Mouse (Mus musculus) ES-Bruce4 (cell line): ENCODE measurements around the gene Pak3. TPM values are rescaled to one million over a fixed set of nuclear protein-coding genes. Genes with fewer than 3 reads are reported as not detected.

Source experiments
- H3K27ac ChIP-seq: 2 replicates; pipeline ENCODE4 v1.5.1; 2012; ENCODE audit warnings: low read length, inconsistent platforms; ENCODE audit not compliant: insufficient read depth
- H3K27me3 ChIP-seq: 2 replicates; pipeline ENCODE4 v1.6.1; 2012; ENCODE audit warnings: mild to moderate bottlenecking, low read length, inconsistent platforms; ENCODE audit not compliant: control insufficient read depth, poor library complexity, insufficient read depth, severe bottlenecking
- H3K36me3 ChIP-seq: 2 replicates; pipeline ENCODE4 v1.6.1; 2012; ENCODE audit warnings: inconsistent platforms, mild to moderate bottlenecking, low read length, moderate library complexity; ENCODE audit not compliant: control insufficient read depth, poor library complexity, insufficient read depth, severe bottlenecking
- H3K4me1 ChIP-seq: one replicate; pipeline ENCODE4 v1.8.1; 2011; ENCODE audit warnings: low read length; ENCODE audit not compliant: control insufficient read depth, insufficient read depth
- H3K4me3 ChIP-seq: 2 replicates; pipeline ENCODE4 v1.5.1; 2011; ENCODE audit warnings: low read depth, mild to moderate bottlenecking, low read length
- H3K9ac ChIP-seq: 2 replicates; pipeline ENCODE4 v1.6.1; 2012; ENCODE audit warnings: low read depth, mild to moderate bottlenecking, inconsistent platforms; ENCODE audit not compliant: poor library complexity, severe bottlenecking
- H3K9me3 ChIP-seq: replicated peaks from 2 replicates; pipeline ENCODE4 v1.6.1; 2012; ENCODE audit warnings: mild to moderate bottlenecking, low read length, inconsistent platforms; ENCODE audit not compliant: control insufficient read depth, poor library complexity, insufficient read depth, severe bottlenecking
- CTCF ChIP-seq: IDR thresholded peaks from one replicate; pipeline ENCODE4 v1.8.1; 2011; ENCODE audit warnings: low read depth, low read length
- EP300 ChIP-seq: IDR thresholded peaks from 2 replicates; pipeline ENCODE4 v1.6.1; 2011; ENCODE audit warnings: low read depth, low read length; ENCODE audit not compliant: insufficient read depth
- POLR2A ChIP-seq: IDR thresholded peaks from one replicate; pipeline ENCODE4 v1.8.1; 2011; ENCODE audit warnings: low read length; ENCODE audit not compliant: insufficient read depth
- polyA plus RNA-seq: library from polyadenylated mRNA; stranded (reverse); fragments of >200 nt; gene quantifications from 2 replicates; pipeline ENCODE4 v1.2.4, GENCODE M21; 2011; ENCODE audit warnings: low read depth; ENCODE audit not compliant: missing spikeins, insufficient read depth, insufficient read length

The Pak3 gene
- polyA plus RNA-seq, 1 experiment: 3.1 TPM

DNA sequence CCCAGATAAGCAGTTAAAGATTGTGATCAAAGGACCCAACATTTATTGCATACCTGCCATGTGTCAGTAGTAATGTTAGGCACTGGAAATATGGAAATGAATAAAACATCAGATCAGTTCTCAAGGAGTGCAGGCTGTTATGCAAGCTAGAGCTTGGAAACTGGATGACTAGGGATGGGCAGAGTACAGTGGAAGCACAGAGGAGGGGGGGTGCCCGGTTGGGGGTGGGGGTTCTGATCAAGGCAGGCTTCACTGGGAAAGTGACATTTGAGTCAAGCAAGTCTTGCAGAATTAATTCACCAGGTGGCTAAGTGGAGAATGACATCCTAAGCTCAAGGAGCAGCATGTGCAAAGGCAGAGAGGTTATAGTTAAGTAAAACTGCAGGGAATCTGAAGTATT is 1.8 kb downstream of the Pak3 start:
- Histone ChIP-seq H3K27ac (no peak overlapping the region), H3K9me3 (no peaks in the 10 kb centered on the region), H3K4me3 (no peak overlapping the region), H3K27me3 (no peaks in the 10 kb centered on the region), H3K36me3 (no peaks in the 10 kb centered on the region), H3K9ac (no peak overlapping the region), H3K4me1 (no peaks in the 10 kb centered on the region)
- no peak for TF ChIP-seq POLR2A
- TF ChIP-seq CTCF: no peak
- no peak for TF ChIP-seq EP300

DNA sequence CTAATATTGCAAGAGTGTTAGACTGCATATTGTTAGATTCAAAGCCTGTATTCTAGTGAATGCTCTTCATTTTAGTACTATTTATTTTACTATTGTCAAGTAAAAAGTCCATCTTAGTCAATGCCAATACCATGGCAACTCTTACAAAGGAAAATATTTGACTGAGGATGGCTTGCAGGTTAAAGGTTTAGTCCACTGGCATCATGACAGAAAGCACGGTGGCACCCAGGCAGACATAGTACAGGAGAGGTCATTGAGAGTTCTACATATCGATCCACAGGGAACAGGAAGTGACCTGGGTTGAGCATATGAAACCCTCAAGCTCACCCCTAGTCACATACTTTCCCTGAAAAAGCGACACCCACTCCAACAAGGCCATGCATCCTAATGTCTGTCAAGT is 13.9 kb downstream of the Pak3 start:
- Histone ChIP-seq H3K4me1 (no peaks in the 10 kb centered on the region), H3K27me3 (no peaks in the 10 kb centered on the region), H3K36me3 (no peaks in the 10 kb centered on the region), H3K4me3 (no peak overlapping the region), H3K9ac (no peak overlapping the region), H3K27ac (no peak overlapping the region), H3K9me3 (no peaks in the 10 kb centered on the region)
- TF ChIP-seq CTCF (no peak), EP300 (no peak), POLR2A (no peak)

GRCm38 (mm10) chrX:143533574-143533973 is 15.2 kb downstream of the Pak3 start:
- Histone ChIP-seq H3K27me3 (no peaks in the 10 kb centered on the region), H3K27ac (no peak overlapping the region), H3K36me3 (no peaks in the 10 kb centered on the region), H3K9ac (no peak overlapping the region), H3K4me1 (no peaks in the 10 kb centered on the region), H3K4me3 (no peak overlapping the region), H3K9me3 (no peaks in the 10 kb centered on the region)
- TF ChIP-seq EP300 (no peak), CTCF (no peak), POLR2A (no peak)

DNA sequence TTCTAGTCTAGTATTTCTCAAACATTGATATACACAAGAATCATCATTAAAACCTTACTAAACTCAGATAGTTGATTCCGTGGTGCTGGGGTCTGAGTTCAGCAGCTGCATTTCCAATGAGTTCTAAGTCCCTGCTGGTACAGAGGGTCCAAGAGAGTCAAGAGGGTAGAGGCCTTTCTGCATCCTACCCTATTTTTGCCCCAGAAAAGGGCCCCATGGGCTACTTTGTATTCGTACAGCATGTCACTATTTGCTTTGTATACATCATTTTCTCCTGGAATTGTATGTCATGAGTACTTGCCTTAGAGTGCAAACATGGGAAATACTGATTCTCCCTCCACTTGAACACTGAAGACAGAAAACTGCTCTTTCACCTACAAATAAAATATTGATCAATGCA is 24.4 kb downstream of the Pak3 start:
- Histone ChIP-seq H3K9me3 (no peaks in the 10 kb centered on the region), H3K4me1 (no peaks in the 10 kb centered on the region), H3K36me3 (no peaks in the 10 kb centered on the region), H3K27ac (no peak overlapping the region), H3K4me3 (no peak overlapping the region), H3K9ac (no peak overlapping the region), H3K27me3 (no peaks in the 10 kb centered on the region)
- TF ChIP-seq EP300 (no peak), POLR2A (no peak), CTCF (no peak)

DNA sequence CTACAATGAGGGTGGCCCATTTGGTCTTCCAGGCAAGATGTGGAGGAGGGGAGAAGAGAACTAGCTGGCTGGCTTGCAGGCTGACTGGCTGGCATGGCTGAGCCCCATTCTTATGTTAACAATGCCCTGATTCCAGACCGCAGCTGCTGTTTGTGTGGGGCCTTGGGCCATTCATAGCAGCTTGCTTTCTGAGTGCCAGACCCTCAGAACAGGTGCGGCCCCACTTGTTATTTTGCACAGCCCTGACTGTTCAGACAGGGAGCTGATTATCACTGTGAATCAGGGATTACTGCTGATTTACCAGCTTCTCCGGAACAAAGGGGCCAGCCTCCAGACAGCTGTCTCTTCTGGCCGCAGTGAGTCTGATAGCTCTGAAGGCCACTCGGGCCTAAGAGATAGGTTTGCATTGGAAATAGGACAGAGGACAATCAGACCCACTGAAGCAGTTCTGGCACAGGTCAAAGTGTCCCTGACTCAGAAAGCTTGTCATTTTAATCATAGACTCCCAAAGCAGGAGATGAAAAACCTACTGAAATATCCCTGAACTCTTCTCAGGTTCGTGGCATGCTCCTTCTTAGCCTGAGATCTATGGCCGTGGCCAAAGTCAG is 24.9 kb downstream of the Pak3 start:
- H3K4me1 ChIP-seq: no peaks in the 10 kb centered on the region
- H3K36me3 ChIP-seq: no peaks in the 10 kb centered on the region
- H3K9ac ChIP-seq: no peak overlapping the region
- H3K27ac ChIP-seq: peak overlapping the region; percentile 81
- no peaks in the 10 kb centered on the region for H3K27me3 ChIP-seq
- no peak overlapping the region for H3K4me3 ChIP-seq
- TF ChIP-seq POLR2A (no peak), EP300 (peak; percentile 87), CTCF (no peak)
- H3K9me3 ChIP-seq: no peaks in the 10 kb centered on the region

GRCm38 (mm10) chrX:143573691-143574090 is 55.3 kb downstream of the Pak3 start:
- Histone ChIP-seq H3K36me3 (no peaks in the 10 kb centered on the region), H3K4me3 (no peak overlapping the region), H3K27me3 (no peaks in the 10 kb centered on the region), H3K4me1 (no peaks in the 10 kb centered on the region), H3K9me3 (no peaks in the 10 kb centered on the region), H3K27ac (no peak overlapping the region), H3K9ac (no peak overlapping the region)
- TF ChIP-seq EP300 (no peak), POLR2A (no peak), CTCF (no peak)
